Mouse (Mus musculus) stomach, embryonic 15.5 days (tissue): ENCODE measurements around the gene Atxn7l1. TPM values are rescaled to one million over a fixed set of nuclear protein-coding genes. Genes with fewer than 3 reads are reported as not detected.

Experiments used
- ATAC-seq: fragments of 200-750 bp; cut with Nextera tagmentation; 2 replicates; pipeline ENCODE4 v1.8.0; 2017; ENCODE audit warnings: low read depth, moderate number of reproducible peaks, moderate TSS enrichment; ENCODE audit not compliant: insufficient read depth, low FRiP score
- H3K27ac ChIP-seq: fragments of 300-500 bp; sonication (generic); 2 replicates; pipeline ENCODE4 v1.5.1; 2015; ENCODE audit warnings: mild to moderate bottlenecking, inconsistent platforms
- H3K27me3 ChIP-seq: fragments of 300-500 bp; sonication (generic); replicated peaks from 2 replicates; pipeline ENCODE4 v1.6.1; 2015; ENCODE audit warnings: inconsistent platforms
- H3K36me3 ChIP-seq: fragments of 300-500 bp; sonication (generic); 2 replicates; pipeline ENCODE4 v1.6.1; 2015; ENCODE audit warnings: inconsistent platforms
- H3K4me1 ChIP-seq: fragments of 300-500 bp; sonication (generic); 2 replicates; pipeline ENCODE4 v1.6.1; 2015; ENCODE audit warnings: inconsistent platforms
- H3K4me2 ChIP-seq: fragments of 300-500 bp; sonication (generic); 2 replicates; pipeline ENCODE4 v1.6.1; 2015; ENCODE audit warnings: mild to moderate bottlenecking, inconsistent platforms
- H3K4me3 ChIP-seq: fragments of 300-500 bp; sonication (generic); replicated peaks from 2 replicates; pipeline ENCODE4 v1.5.1; 2015; ENCODE audit warnings: inconsistent platforms
- H3K9ac ChIP-seq: fragments of 300-500 bp; sonication (generic); 2 replicates; pipeline ENCODE4 v1.6.1; 2015; ENCODE audit warnings: inconsistent platforms
- H3K9me3 ChIP-seq: fragments of 300-500 bp; sonication (generic); 2 replicates; pipeline ENCODE4 v1.6.1; 2016; ENCODE audit warnings: inconsistent platforms
- WGBS: fragments of 180-500 bp; shearing (Covaris S2); methylation state at CpG from one replicate; pipeline ENCODE4 v1.1.7; 2015; 5-methylcytosine and 5-hydroxymethylcytosine counted together
- polyA plus RNA-seq: library from polyadenylated mRNA; unstranded; fragments of >200 nt; fragmentation: Nextera tagmentation; extraction: Ambion mirVana; gene quantifications from 2 replicates; pipeline ENCODE4 v1.2.1, GENCODE M21; 2015

Atxn7l1 gene
- polyA plus RNA-seq, 1 experiment from 2014 or later = 13.1 TPM

- Histone ChIP-seq H3K27me3 (no peaks in the 10 kb centered on the region), H3K36me3 (no peaks in the 10 kb centered on the region), H3K9ac (no peak overlapping the region), H3K27ac (no peak overlapping the region), H3K4me2 (no peak overlapping the region), H3K9me3 (no peaks in the 10 kb centered on the region), H3K4me1 (0 out of 2 replicates have a peak, but pooled peaks cover 6% of the 10 kb centered on the region), H3K4me3 (no peak overlapping the region)
- WGBS = 60% methylated on average over 9 of the region's 9 CpGs
- peak; percentile 51; the same call in 1 of the 2 replicates for ATAC-seq
Observed at GRCm38 (mm10) chr12:33285933-33286649, 138.6 kb downstream of the Atxn7l1 start.

- H3K27me3 ChIP-seq = no peaks in the 10 kb centered on the region
- no peaks in the 10 kb centered on the region for H3K36me3 ChIP-seq
- no peak overlapping the region for H3K4me3 ChIP-seq
- no peak overlapping the region for H3K4me2 ChIP-seq
- no peak overlapping the region for H3K9ac ChIP-seq
- H3K4me1 ChIP-seq = 0 out of 2 replicates have a peak, but pooled peaks cover 6% of the 10 kb centered on the region
- 55% methylated on average over 3 of the region's 3 CpGs for WGBS
- H3K9me3 ChIP-seq = no peaks in the 10 kb centered on the region
- no peak for ATAC-seq
- no peak overlapping the region for H3K27ac ChIP-seq
Observed at GRCm38 (mm10) chr12:33287686-33288085, 140.2 kb downstream of the Atxn7l1 start.

GRCm38 (mm10) chr12:33288746-33289145, 141.3 kb downstream of the Atxn7l1 start:
- no peak overlapping the region for H3K4me2 ChIP-seq
- ATAC-seq = no peak
- H3K27ac ChIP-seq = no peak overlapping the region
- no peaks in the 10 kb centered on the region for H3K9me3 ChIP-seq
- no peak overlapping the region for H3K4me3 ChIP-seq
- WGBS = 60% methylated on average over 2 of the region's 2 CpGs
- H3K27me3 ChIP-seq = no peaks in the 10 kb centered on the region
- no peak overlapping the region for H3K9ac ChIP-seq
- H3K36me3 ChIP-seq = no peaks in the 10 kb centered on the region
- 0 out of 2 replicates have a peak, but pooled peaks cover 6% of the 10 kb centered on the region for H3K4me1 ChIP-seq

- 0 out of 2 replicates have a peak, but pooled peaks cover 17% of the 10 kb centered on the region for H3K4me1 ChIP-seq
- H3K36me3 ChIP-seq = no peaks in the 10 kb centered on the region
- peak; percentile 82 for ATAC-seq
- peak overlapping the region; percentile 55 for H3K4me3 ChIP-seq
- no peaks in the 10 kb centered on the region for H3K9me3 ChIP-seq
- 0% methylated on average over 14 of the region's 14 CpGs for WGBS
- H3K27ac ChIP-seq = peak overlapping the region; percentile 59
- no peaks in the 10 kb centered on the region for H3K27me3 ChIP-seq
- H3K9ac ChIP-seq = no peak overlapping the region
- H3K4me2 ChIP-seq = peak overlapping the region; percentile 79
Observed at GRCm38 (mm10) chr12:33302070-33302469, 154.6 kb downstream of the Atxn7l1 start.

- peak overlapping the region; percentile 86 for H3K27ac ChIP-seq
- peak; percentile 54; the same call in 1 of the 2 replicates for ATAC-seq
- peak overlapping the region; percentile 2; the same call in 1 of the 2 replicates for H3K9ac ChIP-seq
- peak overlapping the region; percentile 55 for H3K4me3 ChIP-seq
- no peaks in the 10 kb centered on the region for H3K36me3 ChIP-seq
- H3K4me2 ChIP-seq = peak overlapping the region; percentile 79
- under 1% methylated on average over 29 of the region's 29 CpGs for WGBS
- H3K4me1 ChIP-seq = 0 out of 2 replicates have a peak, but pooled peaks cover 17% of the 10 kb centered on the region
- H3K27me3 ChIP-seq = no peaks in the 10 kb centered on the region
- no peaks in the 10 kb centered on the region for H3K9me3 ChIP-seq
Observed at GRCm38 (mm10) chr12:33302523-33303383, 155.3 kb downstream of the Atxn7l1 start.

GRCm38 (mm10) chr12:33303384-33303770, 155.9 kb downstream of the Atxn7l1 start:
- Histone ChIP-seq H3K9ac (no peak overlapping the region), H3K9me3 (no peaks in the 10 kb centered on the region), H3K27me3 (no peaks in the 10 kb centered on the region), H3K4me3 (peak overlapping the region; percentile 55), H3K4me2 (peak overlapping the region; percentile 79), H3K4me1 (0 out of 2 replicates have a peak, but pooled peaks cover 17% of the 10 kb centered on the region), H3K36me3 (no peaks in the 10 kb centered on the region), H3K27ac (peak overlapping the region; percentile 86)
- WGBS = 8% methylated on average over 9 of the region's 9 CpGs
- no peak for ATAC-seq

- H3K36me3 ChIP-seq = no peaks in the 10 kb centered on the region
- H3K27ac ChIP-seq = no peak overlapping the region
- no peak overlapping the region for H3K4me3 ChIP-seq
- no peak overlapping the region for H3K4me2 ChIP-seq
- no peak for ATAC-seq
- no peaks in the 10 kb centered on the region for H3K9me3 ChIP-seq
- WGBS = 93% methylated on average over 9 of the region's 9 CpGs
- H3K9ac ChIP-seq = no peak overlapping the region
- H3K27me3 ChIP-seq = no peaks in the 10 kb centered on the region
- H3K4me1 ChIP-seq = 0 out of 2 replicates have a peak, but pooled peaks cover 17% of the 10 kb centered on the region
Observed at GRCm38 (mm10) chr12:33305106-33305505, 157.6 kb downstream of the Atxn7l1 start.

- WGBS = 71% methylated on average over 3 of the region's 5 CpGs
- H3K4me2 ChIP-seq = no peak overlapping the region
- no peak overlapping the region for H3K9ac ChIP-seq
- no peak overlapping the region for H3K4me3 ChIP-seq
- no peak overlapping the region for H3K27ac ChIP-seq
- 0 out of 2 replicates have a peak, but pooled peaks cover 16% of the 10 kb centered on the region for H3K4me1 ChIP-seq
- H3K36me3 ChIP-seq = no peaks in the 10 kb centered on the region
- ATAC-seq = no peak
- H3K27me3 ChIP-seq = no peaks in the 10 kb centered on the region
- H3K9me3 ChIP-seq = no peaks in the 10 kb centered on the region
Observed at GRCm38 (mm10) chr12:33306476-33306875, 159.0 kb downstream of the Atxn7l1 start.

GRCm38 (mm10) chr12:33308668-33309067, 161.2 kb downstream of the Atxn7l1 start:
- ATAC-seq = no peak
- H3K27me3 ChIP-seq = no peaks in the 10 kb centered on the region
- H3K9ac ChIP-seq = no peak overlapping the region
- no peaks in the 10 kb centered on the region for H3K9me3 ChIP-seq
- H3K4me1 ChIP-seq = 0 out of 2 replicates have a peak, but pooled peaks cover 4% of the 10 kb centered on the region
- H3K4me2 ChIP-seq = no peak overlapping the region
- H3K4me3 ChIP-seq = no peak overlapping the region
- no peaks in the 10 kb centered on the region for H3K36me3 ChIP-seq
- 66% methylated on average over 7 of the region's 7 CpGs for WGBS
- H3K27ac ChIP-seq = no peak overlapping the region

GRCm38 (mm10) chr12:33313828-33314671, 166.6 kb downstream of the Atxn7l1 start:
- H3K4me1 ChIP-seq = peaks cover 5% of the 10 kb centered on the region; the same call in 1 of the 2 replicates
- H3K4me2 ChIP-seq = peak overlapping the region; percentile 37
- ATAC-seq = peak; percentile 24; the same call in 1 of the 2 replicates
- no peaks in the 10 kb centered on the region for H3K27me3 ChIP-seq
- no peaks in the 10 kb centered on the region for H3K36me3 ChIP-seq
- no peaks in the 10 kb centered on the region for H3K9me3 ChIP-seq
- no peak overlapping the region for H3K9ac ChIP-seq
- WGBS = 22% methylated on average over 14 of the region's 14 CpGs
- peak overlapping the region; percentile 15; the same call in 1 of the 2 replicates for H3K4me3 ChIP-seq
- no peak overlapping the region; the same call in 1 of the 2 replicates for H3K27ac ChIP-seq
